Comparison of ENCODE assay signal across 44 mouse cellular contexts in genomic region chr9:7289501-7289900, GRCm38 (mm10). TPM values are rescaled to one million over a fixed set of nuclear protein-coding genes. Genes with fewer than 3 reads are reported as not detected.
"Had no signal": no experiment of that assay in that cellular context is flagged by ENCODE, and none has a peak within 500 bp of the region (broad histone marks: within the 10 kb centered on the region; RNA-seq: fewer than 3 reads in every experiment).

No protein-coding gene starts in this region.

- H3K4me3 ChIP-seq: limb, embryonic 10.5 days; limb, embryonic 12.5 days; limb, embryonic 13.5 days; limb, embryonic 15.5 days; liver, embryonic 12.5 days; liver, embryonic 13.5 days; liver, embryonic 15.5 days; lung, embryonic 15.5 days; megakaryocyte, embryonic 14.5 days; midbrain, embryonic 10.5 days; midbrain, embryonic 12.5 days; midbrain, embryonic 13.5 days; midbrain, embryonic 15.5 days; myocyte; neural tube, embryonic 12.5 days had no signal

- H3K36me3 ChIP-seq: limb, embryonic 10.5 days; limb, embryonic 12.5 days; limb, embryonic 13.5 days; limb, embryonic 15.5 days; liver, embryonic 12.5 days; liver, embryonic 13.5 days; liver, embryonic 15.5 days; lung, embryonic 15.5 days; midbrain, embryonic 10.5 days; midbrain, embryonic 12.5 days; midbrain, embryonic 13.5 days; midbrain, embryonic 15.5 days; neural tube, embryonic 12.5 days had no signal

- H3K27ac ChIP-seq: limb, embryonic 10.5 days; limb, embryonic 12.5 days; limb, embryonic 13.5 days; limb, embryonic 15.5 days; liver, embryonic 12.5 days; liver, embryonic 13.5 days; liver, embryonic 14.5 days; liver, embryonic 15.5 days; lung, embryonic 15.5 days; macrophage; midbrain, embryonic 10.5 days; midbrain, embryonic 12.5 days; midbrain, embryonic 13.5 days; midbrain, embryonic 15.5 days; neural tube, embryonic 12.5 days had no signal

- DNase-seq: left cerebral cortex, postnatal 4 days; liver; liver, embryonic 13.5 days; liver, postnatal 0 days; lung, adult 18-20 months; lung, adult 2 months; lung, embryonic 14.5 days; lung, postnatal 10 days; lung, postnatal 14 days; lung, postnatal 36 days; lung, postnatal 4 days; midbrain, embryonic 14.5 days had no signal

- H3K27me3 ChIP-seq: limb, embryonic 12.5 days; limb, embryonic 13.5 days; limb, embryonic 15.5 days; liver, embryonic 12.5 days; liver, embryonic 13.5 days; liver, embryonic 15.5 days; lung, embryonic 15.5 days; megakaryocyte, embryonic 14.5 days; midbrain, embryonic 12.5 days; midbrain, embryonic 13.5 days; midbrain, embryonic 15.5 days; neural tube, embryonic 12.5 days had no signal

- H3K4me1 ChIP-seq: limb, embryonic 10.5 days; limb, embryonic 12.5 days; limb, embryonic 13.5 days; limb, embryonic 15.5 days; liver, embryonic 12.5 days; liver, embryonic 13.5 days; liver, embryonic 15.5 days; lung, embryonic 15.5 days; megakaryocyte, embryonic 14.5 days; midbrain, embryonic 10.5 days; midbrain, embryonic 12.5 days; midbrain, embryonic 13.5 days; midbrain, embryonic 15.5 days; neural tube, embryonic 12.5 days had no signal

RNA-seq across cellular contexts. Expression of gene Mmp13, which starts 17.2 kb away (rescaled TPM):
- total RNA-seq: left cerebral cortex, postnatal 25 days; left cerebral cortex, postnatal 36 days; megakaryocyte progenitor cell, adult 5-6 weeks; megakaryocyte-erythroid progenitor cell, adult 5-6 weeks; midbrain, postnatal 0 days; monocyte, adult 5-6 weeks had no signal
- polyA plus RNA-seq: limb, embryonic 10.5 days; limb, embryonic 11.5 days; limb, embryonic 12.5 days; limb, embryonic 13.5 days; liver, embryonic 11.5 days; liver, embryonic 12.5 days; lung, embryonic 14.5 days; midbrain, embryonic 10.5 days; midbrain, embryonic 11.5 days; midbrain, embryonic 12.5 days; midbrain, embryonic 13.5 days; midbrain, embryonic 14.5 days; midbrain, embryonic 15.5 days; neural tube, embryonic 11.5 days; neural tube, embryonic 12.5 days had no signal

RNA-seq across cellular contexts. Expression of gene Mmp12, which starts 54.7 kb away (rescaled TPM):
- total RNA-seq: left cerebral cortex, postnatal 10 days; left cerebral cortex, postnatal 14 days; left cerebral cortex, postnatal 25 days; left cerebral cortex, postnatal 36 days; left cerebral cortex, postnatal 4 days; megakaryocyte progenitor cell, adult 5-6 weeks; megakaryocyte-erythroid progenitor cell, adult 5-6 weeks; midbrain, postnatal 0 days had no signal
- polyA plus RNA-seq: limb, embryonic 10.5 days; limb, embryonic 11.5 days; limb, embryonic 12.5 days; limb, embryonic 13.5 days; limb, embryonic 14.5 days; liver, embryonic 12.5 days; liver, embryonic 13.5 days; liver, embryonic 15.5 days; liver, embryonic 16.5 days; lung, embryonic 14.5 days; lung, embryonic 16.5 days; midbrain, embryonic 10.5 days; midbrain, embryonic 11.5 days; midbrain, embryonic 12.5 days; midbrain, embryonic 13.5 days; midbrain, embryonic 14.5 days; midbrain, embryonic 15.5 days; midbrain, embryonic 16.5 days; midbrain, postnatal 0 days; myocyte; neural tube, embryonic 11.5 days; neural tube, embryonic 12.5 days had no signal
